Mouse (Mus musculus) forebrain, embryonic 12.5 days (tissue): ENCODE results near the gene Fstl1. TPM values are rescaled to one million over a fixed set of nuclear protein-coding genes. Genes with fewer than 3 reads are reported as not detected.
A peak's percentile ranks its signal among the peaks of the same experiment; 100 is the strongest.

Experiments
- ATAC-seq: fragments of 200-750 bp; cut with Nextera tagmentation; 2 replicates; pipeline ENCODE4 v1.8.0; 2017; ENCODE audit warnings: moderate TSS enrichment; ENCODE audit not compliant: low FRiP score
- H3K27ac ChIP-seq: fragments of 300-500 bp; sonication (generic); 2 replicates; pipeline ENCODE4 v1.5.1; 2016; ENCODE audit warnings: mild to moderate bottlenecking
- H3K27me3 ChIP-seq: fragments of 300-500 bp; sonication (generic); 2 replicates; pipeline ENCODE4 v1.6.1; 2016; ENCODE audit warnings: mild to moderate bottlenecking
- H3K36me3 ChIP-seq: fragments of 300-500 bp; sonication (generic); replicated peaks from 2 replicates; pipeline ENCODE4 v1.6.1; 2016; ENCODE audit warnings: mild to moderate bottlenecking
- H3K4me1 ChIP-seq: fragments of 300-500 bp; sonication (generic); 2 replicates; pipeline ENCODE4 v1.6.1; 2016
- H3K4me2 ChIP-seq: fragments of 300-500 bp; sonication (generic); 2 replicates; pipeline ENCODE4 v1.6.1; 2016; ENCODE audit warnings: mild to moderate bottlenecking, moderate library complexity
- H3K4me3 ChIP-seq: fragments of 300-500 bp; sonication (generic); replicated peaks from 2 replicates; pipeline ENCODE4 v1.5.1; 2016; ENCODE audit warnings: mild to moderate bottlenecking
- H3K9ac ChIP-seq: fragments of 300-500 bp; sonication (generic); 2 replicates; pipeline ENCODE4 v1.6.1; 2016; ENCODE audit warnings: mild to moderate bottlenecking
- H3K9me3 ChIP-seq: fragments of 300-500 bp; sonication (generic); 2 replicates; pipeline ENCODE4 v1.6.1; 2016
- WGBS: fragments of 180-500 bp; shearing (Covaris S2); methylation state at CpG from one replicate; pipeline ENCODE4 v1.1.7; 2016; 5-methylcytosine and 5-hydroxymethylcytosine counted together
- polyA plus RNA-seq: library from polyadenylated mRNA; unstranded; fragments of >200 nt; fragmentation: Nextera tagmentation; extraction: Ambion mirVana; gene quantifications from 2 replicates; pipeline ENCODE4 v1.2.1, GENCODE M21; 2016

Gene Fstl1
- polyA plus RNA-seq, 1 experiment from 2014 or later: 173 TPM

- WGBS: 15% methylated on average over 5 of the region's 5 CpGs
- H3K9me3 ChIP-seq: no peaks in the 10 kb centered on the region
- peaks cover 9% of the 10 kb centered on the region for H3K4me1 ChIP-seq
- no peak for ATAC-seq
- H3K36me3 ChIP-seq: no peaks in the 10 kb centered on the region
- H3K9ac ChIP-seq: no peak overlapping the region
- H3K27ac ChIP-seq: no peak overlapping the region
- H3K27me3 ChIP-seq: no peaks in the 10 kb centered on the region
- H3K4me2 ChIP-seq: no peak overlapping the region
- no peak overlapping the region for H3K4me3 ChIP-seq
Observed at GRCm38 (mm10) chr16:37763797-37764196, 12.9 kb upstream of the Fstl1 start.

- peak overlapping the region; percentile 67 for H3K4me3 ChIP-seq
- WGBS: 32% methylated on average over 14 of the region's 14 CpGs
Observed at GRCm38 (mm10) chr16:37776166-37776859, 360 bp upstream of the Fstl1 start.

GRCm38 (mm10) chr16:37777796-37778475 lies 1.3 kb downstream of the Fstl1 start:
- H3K27ac ChIP-seq: peak overlapping the region; percentile 61; the same call in 1 of the 2 replicates
- H3K36me3 ChIP-seq: peaks cover 6% of the 10 kb centered on the region; the same call in 1 of the 2 replicates
- H3K4me1 ChIP-seq: peaks cover 30% of the 10 kb centered on the region
- peak overlapping the region; percentile 82; the same call in 1 of the 2 replicates for H3K9ac ChIP-seq
- 14% methylated on average over 4 of the region's 4 CpGs for WGBS
- no peak for ATAC-seq
- peak overlapping the region; percentile 67 for H3K4me3 ChIP-seq
- H3K9me3 ChIP-seq: no peaks in the 10 kb centered on the region
- no peaks in the 10 kb centered on the region for H3K27me3 ChIP-seq
- H3K4me2 ChIP-seq: peak overlapping the region; percentile 83

More at GRCm38 (mm10) chr16:37776166-37776859, 360 bp upstream of the Fstl1 start:
- Histone ChIP-seq H3K36me3 (0 out of 2 replicates have a peak, but pooled peaks cover 2% of the 10 kb centered on the region), H3K4me1 (peaks cover 30% of the 10 kb centered on the region), H3K27me3 (no peaks in the 10 kb centered on the region), H3K9me3 (no peaks in the 10 kb centered on the region), H3K4me2 (peak overlapping the region; percentile 83), H3K9ac (peak overlapping the region; percentile 82), H3K27ac (no peak overlapping the region)
- ATAC-seq: peak; percentile 62

- peak overlapping the region; percentile 83 for H3K4me2 ChIP-seq
- ATAC-seq: no peak
- no peaks in the 10 kb centered on the region for H3K9me3 ChIP-seq
- H3K4me3 ChIP-seq: peak overlapping the region; percentile 67; the same call in 1 of the 2 replicates
- H3K27me3 ChIP-seq: no peaks in the 10 kb centered on the region
- peaks cover 9% of the 10 kb centered on the region; the same call in 1 of the 2 replicates for H3K36me3 ChIP-seq
- no peak overlapping the region for H3K27ac ChIP-seq
- WGBS: 15% methylated on average over 5 of the region's 5 CpGs
- H3K4me1 ChIP-seq: peaks cover 30% of the 10 kb centered on the region
- no peak overlapping the region for H3K9ac ChIP-seq
Observed at GRCm38 (mm10) chr16:37778529-37778928, 1.9 kb downstream of the Fstl1 start.

DNA sequence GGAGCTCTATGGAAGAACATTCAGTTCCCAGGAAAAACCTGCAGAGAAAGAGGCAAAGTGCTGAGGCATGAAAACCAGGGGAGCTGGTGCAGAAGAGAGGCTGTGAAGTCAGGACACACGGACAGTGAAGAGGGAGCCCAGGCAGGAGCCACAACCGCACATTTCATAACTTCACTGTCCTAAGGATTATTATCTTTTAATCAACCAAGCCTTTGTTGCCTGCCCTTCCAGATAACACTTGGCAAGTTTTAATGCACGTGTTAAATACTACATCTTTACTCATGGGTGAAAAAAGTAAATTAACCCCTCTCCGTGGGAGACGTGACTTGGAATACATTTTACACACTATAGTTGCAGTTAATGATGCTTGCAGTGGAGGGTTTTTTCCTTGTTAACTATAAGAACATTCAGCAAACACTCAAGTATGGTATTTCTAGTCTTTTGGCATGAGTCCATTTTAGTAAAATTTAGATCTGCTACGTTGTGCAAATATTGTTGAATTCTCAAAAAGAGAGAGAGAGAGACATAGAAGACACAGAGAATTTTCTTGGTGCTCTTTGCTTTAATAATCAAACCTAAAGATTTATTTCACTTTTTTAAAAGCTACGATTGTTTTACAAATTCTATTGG lies 3.1 kb downstream of the Fstl1 start:
- H3K4me2 ChIP-seq: no peak overlapping the region
- no peaks in the 10 kb centered on the region for H3K27me3 ChIP-seq
- no peak for ATAC-seq
- H3K9me3 ChIP-seq: no peaks in the 10 kb centered on the region
- H3K4me3 ChIP-seq: no peak overlapping the region
- H3K9ac ChIP-seq: no peak overlapping the region
- 79% methylated on average over 7 of the region's 7 CpGs for WGBS
- peaks cover 14% of the 10 kb centered on the region for H3K36me3 ChIP-seq
- H3K27ac ChIP-seq: 0 out of 2 replicates have a peak overlapping the region, but pooled peaks have one; percentile 25
- H3K4me1 ChIP-seq: peaks cover 30% of the 10 kb centered on the region

DNA sequence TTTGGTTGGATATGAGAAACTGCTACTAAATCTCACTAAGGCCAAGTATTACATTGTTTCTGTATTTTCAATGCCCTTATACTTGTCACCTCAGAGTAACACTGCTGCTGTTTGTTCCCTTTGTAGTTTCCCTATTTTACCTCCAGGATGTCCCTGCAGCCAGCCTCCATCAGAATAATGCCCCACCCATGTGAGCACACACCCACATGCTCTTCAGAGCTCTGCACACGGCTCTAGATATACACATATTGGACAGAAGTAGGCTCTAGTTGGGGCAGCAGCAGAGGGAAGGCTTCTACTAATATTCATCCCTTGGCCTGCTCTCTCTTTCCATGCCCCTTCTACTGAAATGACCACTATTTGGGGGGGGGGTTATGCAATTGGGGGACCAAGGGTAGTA lies 3.7 kb downstream of the Fstl1 start:
- Histone ChIP-seq H3K9ac (no peak overlapping the region), H3K4me1 (peaks cover 30% of the 10 kb centered on the region), H3K27ac (no peak overlapping the region), H3K4me2 (no peak overlapping the region), H3K27me3 (no peaks in the 10 kb centered on the region), H3K4me3 (no peak overlapping the region), H3K9me3 (no peaks in the 10 kb centered on the region), H3K36me3 (peaks cover 14% of the 10 kb centered on the region)
- no peak for ATAC-seq
- WGBS: 83% methylated on average over 1 of the region's 1 CpGs

GRCm38 (mm10) chr16:37780911-37781310 lies 4.2 kb downstream of the Fstl1 start:
- no peak overlapping the region for H3K4me3 ChIP-seq
- H3K4me1 ChIP-seq: peaks cover 31% of the 10 kb centered on the region
- H3K4me2 ChIP-seq: no peak overlapping the region
- no peak overlapping the region for H3K27ac ChIP-seq
- H3K9me3 ChIP-seq: no peaks in the 10 kb centered on the region
- no peak for ATAC-seq
- H3K36me3 ChIP-seq: peaks cover 14% of the 10 kb centered on the region
- H3K9ac ChIP-seq: no peak overlapping the region
- no peaks in the 10 kb centered on the region for H3K27me3 ChIP-seq
- 77% methylated on average over 3 of the region's 3 CpGs for WGBS

GRCm38 (mm10) chr16:37784526-37784925 lies 7.9 kb downstream of the Fstl1 start:
- no peak overlapping the region for H3K27ac ChIP-seq
- no peaks in the 10 kb centered on the region for H3K27me3 ChIP-seq
- peaks cover 14% of the 10 kb centered on the region for H3K36me3 ChIP-seq
- H3K9ac ChIP-seq: no peak overlapping the region
- H3K9me3 ChIP-seq: no peaks in the 10 kb centered on the region
- H3K4me3 ChIP-seq: no peak overlapping the region
- no peak overlapping the region for H3K4me2 ChIP-seq
- 83% methylated on average over 3 of the region's 3 CpGs for WGBS
- no peak for ATAC-seq
- peaks cover 48% of the 10 kb centered on the region for H3K4me1 ChIP-seq

DNA sequence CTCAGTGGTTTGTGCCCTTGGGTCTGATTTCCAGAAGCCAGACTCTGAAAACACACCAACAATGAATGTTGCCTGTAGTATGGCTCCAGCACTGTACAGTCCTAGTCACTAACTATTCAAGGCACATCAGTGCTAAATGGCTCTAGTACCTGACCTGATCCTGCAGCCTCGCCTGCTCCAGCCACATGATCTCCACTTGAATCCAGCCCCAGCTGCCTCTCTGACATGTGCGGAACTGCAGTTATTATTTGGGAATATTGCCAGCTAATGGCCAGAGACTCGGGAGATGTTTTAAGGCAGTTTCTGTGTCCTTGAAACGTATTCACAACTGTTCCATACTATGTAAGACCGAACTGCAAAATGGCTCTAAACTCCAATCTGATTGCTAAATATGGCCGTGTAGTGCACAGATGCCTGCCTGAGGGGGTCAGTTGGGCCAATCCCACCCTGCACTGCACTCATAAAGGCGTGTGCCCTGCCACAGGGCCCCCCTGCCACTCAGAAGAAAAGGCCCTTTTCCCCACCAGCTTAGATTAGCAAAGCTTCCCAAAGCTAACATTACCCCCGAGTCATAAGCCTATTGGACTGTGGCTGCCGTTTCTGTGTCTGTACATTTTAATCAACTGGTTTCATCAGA lies 11.0 kb downstream of the Fstl1 start:
- Histone ChIP-seq H3K9me3 (no peaks in the 10 kb centered on the region), H3K4me1 (peaks cover 38% of the 10 kb centered on the region), H3K4me3 (no peak overlapping the region), H3K9ac (peak overlapping the region; percentile 33; the same call in 1 of the 2 replicates), H3K36me3 (peaks cover 9% of the 10 kb centered on the region), H3K4me2 (peak overlapping the region; percentile 17), H3K27ac (peak overlapping the region; percentile 81), H3K27me3 (no peaks in the 10 kb centered on the region)
- ATAC-seq: peak; percentile 49
- WGBS: 34% methylated on average over 9 of the region's 9 CpGs

DNA sequence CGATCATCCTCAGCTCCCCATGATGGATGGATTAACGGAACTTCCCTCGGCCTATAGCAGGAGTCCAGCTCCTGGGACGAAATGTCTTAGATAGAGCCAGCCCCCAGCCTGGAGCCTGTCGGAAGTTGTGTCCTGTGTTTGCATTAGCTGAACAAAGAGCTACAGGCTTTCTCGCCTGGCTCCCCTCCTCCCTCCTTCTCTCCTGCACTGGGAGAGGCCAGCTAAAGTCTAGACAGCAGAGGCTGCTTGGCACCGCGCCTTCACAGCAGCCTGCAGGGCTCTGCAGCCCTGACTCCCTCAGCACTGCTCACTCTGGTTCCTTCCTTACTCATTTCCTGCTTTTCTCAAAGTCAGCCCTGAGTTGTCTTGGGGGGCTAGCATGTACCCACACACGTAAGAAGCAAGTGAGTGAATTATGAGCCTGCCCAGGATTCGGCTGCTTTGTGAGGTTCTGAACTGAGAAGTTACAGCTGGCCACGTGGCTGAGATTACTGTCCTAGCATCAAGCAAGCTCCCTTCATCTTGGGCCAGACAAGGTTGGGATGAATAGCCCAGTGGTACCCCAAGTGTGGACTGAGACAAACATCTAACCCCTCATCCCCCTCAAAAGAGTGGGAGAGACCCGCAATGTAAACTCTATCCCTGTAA lies 11.8 kb downstream of the Fstl1 start:
- Histone ChIP-seq H3K27ac (peak overlapping the region; percentile 81), H3K36me3 (peaks cover 4% of the 10 kb centered on the region), H3K27me3 (no peaks in the 10 kb centered on the region), H3K4me1 (peaks cover 42% of the 10 kb centered on the region), H3K9me3 (no peaks in the 10 kb centered on the region), H3K9ac (no peak overlapping the region), H3K4me3 (no peak overlapping the region), H3K4me2 (peak overlapping the region; percentile 17)
- peak; percentile 90 for ATAC-seq
- 17% methylated on average over 12 of the region's 12 CpGs for WGBS

GRCm38 (mm10) chr16:37789015-37789381 lies 12.3 kb downstream of the Fstl1 start:
- Histone ChIP-seq H3K9me3 (no peaks in the 10 kb centered on the region), H3K4me3 (no peak overlapping the region), H3K4me1 (peaks cover 44% of the 10 kb centered on the region), H3K27ac (peak overlapping the region; percentile 81), H3K27me3 (no peaks in the 10 kb centered on the region), H3K36me3 (peaks cover 2% of the 10 kb centered on the region), H3K4me2 (0 out of 2 replicates have a peak overlapping the region, but pooled peaks have one; percentile 17), H3K9ac (no peak overlapping the region)
- 72% methylated on average over 6 of the region's 6 CpGs for WGBS
- no peak for ATAC-seq
